Mouse (Mus musculus): ENCODE results near the gene Sept3. TPM values are rescaled to one million over a fixed set of nuclear protein-coding genes. Genes with fewer than 3 reads are reported as not detected.

The Sept3 gene
- polyA plus RNA-seq (2015; fragmentation: Nextera tagmentation; extraction: Ambion mirVana) = 321 and 348 TPM in 2 replicates

DNA sequence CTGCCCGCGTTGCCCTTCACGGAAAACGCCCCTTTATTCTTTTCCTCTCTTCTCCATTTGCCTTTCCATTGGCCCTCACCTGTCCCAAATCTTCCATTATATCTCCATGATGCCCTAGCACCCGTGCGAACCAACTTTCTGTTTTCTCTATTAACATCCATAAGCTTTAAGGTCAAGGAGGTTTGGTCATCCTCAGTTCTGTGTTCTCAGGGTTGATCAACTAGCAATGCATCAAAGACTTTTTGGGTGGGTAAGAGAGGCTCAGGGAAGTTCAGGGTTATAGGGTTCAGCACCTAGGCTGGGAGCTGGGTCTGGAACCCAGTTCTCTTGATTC, at the start of gene Sept3:
Gene Sept3 (plus strand): TSS at position 301 of the 334 bp plus-strand sequence.
- no peaks in the 10 kb centered on the region for H3K9me3 ChIP-seq (ENCODE audit: control insufficient read depth, low read length)
- 26% methylated on average over 6 of the region's 6 CpGs for WGBS
- ATAC-seq = no peak
- H3K36me3 ChIP-seq (ENCODE audit: control insufficient read depth, insufficient read depth, low read length) = peaks cover 6% of the 10 kb centered on the region
- H3K4me3 ChIP-seq (ENCODE audit: low read length) = peak within 1 kb of the TSS; percentile 84
- H3K4me2 ChIP-seq (ENCODE audit: low read length) = peak within 1 kb of the TSS; percentile 67
- H3K27me3 ChIP-seq (replicated peaks; ENCODE audit: control insufficient read depth, insufficient read depth, low read length) = no peaks in the 10 kb centered on the region
- H3K4me1 ChIP-seq (ENCODE audit: control insufficient read depth, insufficient read depth, low read depth, low read length) = peaks cover 31% of the 10 kb centered on the region
- H3K27ac ChIP-seq (ENCODE audit: low read depth, low read length) = peak within 1 kb of the TSS; percentile 96
- H3K9ac ChIP-seq (ENCODE audit: low read depth, low read length) = peak within 1 kb of the TSS; percentile 92

DNA sequence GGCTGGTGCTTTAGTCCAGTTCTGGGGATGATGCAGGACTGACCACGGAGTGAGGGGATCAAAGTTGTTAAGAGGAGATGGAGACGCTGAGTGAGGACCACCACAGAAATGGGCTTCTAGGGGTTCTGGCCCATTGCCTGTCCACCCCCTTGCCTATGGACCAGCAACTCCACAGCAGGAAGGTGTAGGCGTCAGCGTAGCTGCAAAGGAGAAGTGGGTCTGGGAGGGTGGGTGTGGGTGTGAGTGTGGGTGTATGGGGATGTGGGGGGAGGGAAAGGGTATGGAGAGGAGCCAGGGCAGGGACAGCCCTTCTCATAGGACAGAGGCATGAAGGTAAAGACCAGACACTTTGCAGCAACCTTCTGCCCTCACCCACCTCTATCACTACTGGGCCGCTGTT, 48.9 kb upstream of the Sept3 start:
- 86% methylated on average over 5 of the region's 5 CpGs for WGBS
- Histone ChIP-seq H3K9me3 (ENCODE audit: control insufficient read depth, low read length) (no peaks in the 10 kb centered on the region), H3K4me2 (ENCODE audit: low read length) (no peak overlapping the region), H3K4me1 (ENCODE audit: control insufficient read depth, insufficient read depth, low read depth, low read length) (peaks cover 9% of the 10 kb centered on the region), H3K4me3 (ENCODE audit: low read length) (no peak overlapping the region), H3K9ac (ENCODE audit: low read depth, low read length) (no peak overlapping the region), H3K36me3 (ENCODE audit: control insufficient read depth, insufficient read depth, low read length) (no peaks in the 10 kb centered on the region), H3K27me3 (replicated peaks; ENCODE audit: control insufficient read depth, insufficient read depth, low read length) (peaks cover 11% of the 10 kb centered on the region), H3K27ac (ENCODE audit: low read depth, low read length) (no peak overlapping the region)
- ATAC-seq = no peak

DNA sequence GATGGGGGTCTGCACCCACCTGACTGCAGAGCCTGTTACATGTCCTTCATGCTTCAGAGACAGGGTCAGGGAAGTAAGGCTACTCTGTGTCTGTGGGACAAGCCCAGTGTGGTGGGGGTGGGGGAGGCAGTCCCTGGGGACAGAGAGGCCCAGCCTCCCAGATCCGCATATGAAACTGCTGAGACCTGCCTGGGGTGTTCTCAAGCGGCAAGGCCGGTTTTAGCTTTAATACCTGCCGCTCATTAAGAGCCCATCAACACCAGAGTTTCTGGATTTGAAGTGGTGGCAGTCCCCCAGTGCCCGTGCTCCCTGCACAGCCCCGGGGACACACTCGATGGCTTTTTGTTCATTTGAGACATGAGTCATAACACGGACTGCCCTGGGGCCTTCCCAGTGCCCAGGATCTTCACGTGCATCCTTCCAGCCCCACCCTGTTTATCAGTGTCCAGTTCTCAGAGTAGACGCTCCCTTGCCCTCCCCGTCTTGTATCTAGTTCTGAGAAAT, 45.1 kb upstream of the Sept3 start:
- 37% methylated on average over 11 of the region's 11 CpGs for WGBS
- Histone ChIP-seq H3K9ac (ENCODE audit: low read depth, low read length) (no peak overlapping the region; the same call in none of the 2 replicates), H3K27me3 (replicated peaks; ENCODE audit: control insufficient read depth, insufficient read depth, low read length) (peaks cover 3% of the 10 kb centered on the region), H3K27ac (ENCODE audit: low read depth, low read length) (no peak overlapping the region), H3K9me3 (ENCODE audit: control insufficient read depth, low read length) (no peaks in the 10 kb centered on the region), H3K4me1 (ENCODE audit: control insufficient read depth, insufficient read depth, low read depth, low read length) (peaks cover 8% of the 10 kb centered on the region), H3K36me3 (ENCODE audit: control insufficient read depth, insufficient read depth, low read length) (no peaks in the 10 kb centered on the region), H3K4me2 (ENCODE audit: low read length) (no peak overlapping the region), H3K4me3 (ENCODE audit: low read length) (no peak overlapping the region)
- no peak for ATAC-seq

DNA sequence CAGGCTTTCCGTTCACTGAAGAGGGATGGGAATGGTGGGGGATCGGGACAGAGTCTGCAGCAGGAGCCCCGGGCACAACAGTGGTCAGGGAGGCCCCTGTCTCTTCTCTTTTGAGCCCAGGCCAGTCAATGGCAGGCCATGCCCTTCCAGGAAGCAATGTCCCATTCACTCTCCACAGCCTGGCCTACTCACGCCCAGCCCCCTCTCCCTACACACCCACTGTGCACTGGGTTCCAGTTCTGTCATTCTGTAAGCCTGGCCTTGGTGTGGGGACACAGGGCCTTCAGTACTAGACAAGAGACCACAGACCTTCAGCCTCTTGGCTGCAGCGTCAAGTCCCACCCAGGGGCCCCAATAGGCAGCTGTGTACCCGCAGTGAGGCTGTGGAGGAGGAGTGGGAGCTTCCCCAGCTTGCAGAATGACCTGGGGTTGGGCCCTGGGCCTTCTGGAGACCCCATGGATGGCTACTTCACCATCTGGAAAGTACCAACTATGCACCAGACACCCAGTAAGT, 44.5 kb upstream of the Sept3 start:
- Histone ChIP-seq H3K27me3 (replicated peaks; ENCODE audit: control insufficient read depth, insufficient read depth, low read length) (peaks cover 3% of the 10 kb centered on the region; the same call in 1 of the 2 replicates), H3K36me3 (ENCODE audit: control insufficient read depth, insufficient read depth, low read length) (no peaks in the 10 kb centered on the region), H3K27ac (ENCODE audit: low read depth, low read length) (no peak overlapping the region), H3K9me3 (ENCODE audit: control insufficient read depth, low read length) (no peaks in the 10 kb centered on the region), H3K9ac (ENCODE audit: low read depth, low read length) (no peak overlapping the region), H3K4me3 (ENCODE audit: low read length) (no peak overlapping the region), H3K4me2 (ENCODE audit: low read length) (no peak overlapping the region), H3K4me1 (ENCODE audit: control insufficient read depth, insufficient read depth, low read depth, low read length) (peaks cover 8% of the 10 kb centered on the region)
- ATAC-seq = no peak
- WGBS = 66% methylated on average over 6 of the region's 6 CpGs

DNA sequence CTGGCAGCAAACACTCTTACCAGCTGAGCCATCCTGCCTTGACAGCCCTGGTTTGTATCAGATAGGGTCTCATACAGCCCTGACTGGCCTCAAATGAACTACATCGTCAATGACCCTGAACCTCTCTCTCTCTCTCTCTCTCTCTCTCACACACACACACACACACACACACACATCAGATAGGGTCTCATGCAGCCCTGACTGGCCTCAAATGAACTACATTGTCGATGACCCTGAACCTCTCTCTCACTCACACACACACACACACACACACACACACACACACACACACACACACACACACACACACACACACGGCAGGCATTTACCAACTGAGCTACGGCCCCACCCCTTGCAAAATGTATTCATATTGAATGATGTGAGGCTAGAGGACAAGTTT, 43.6 kb upstream of the Sept3 start:
- H3K4me1 ChIP-seq (ENCODE audit: control insufficient read depth, insufficient read depth, low read depth, low read length) = peaks cover 8% of the 10 kb centered on the region
- no peak overlapping the region for H3K9ac ChIP-seq (ENCODE audit: low read depth, low read length)
- no peak for ATAC-seq
- H3K9me3 ChIP-seq (ENCODE audit: control insufficient read depth, low read length) = no peaks in the 10 kb centered on the region
- H3K36me3 ChIP-seq (ENCODE audit: control insufficient read depth, insufficient read depth, low read length) = no peaks in the 10 kb centered on the region
- no peak overlapping the region for H3K4me3 ChIP-seq (ENCODE audit: low read length)
- 84% methylated on average over 4 of the region's 4 CpGs for WGBS
- no peak overlapping the region for H3K27ac ChIP-seq (ENCODE audit: low read depth, low read length)
- H3K27me3 ChIP-seq (replicated peaks; ENCODE audit: control insufficient read depth, insufficient read depth, low read length) = no peaks in the 10 kb centered on the region; the same call in 1 of the 2 replicates
- H3K4me2 ChIP-seq (ENCODE audit: low read length) = no peak overlapping the region

DNA sequence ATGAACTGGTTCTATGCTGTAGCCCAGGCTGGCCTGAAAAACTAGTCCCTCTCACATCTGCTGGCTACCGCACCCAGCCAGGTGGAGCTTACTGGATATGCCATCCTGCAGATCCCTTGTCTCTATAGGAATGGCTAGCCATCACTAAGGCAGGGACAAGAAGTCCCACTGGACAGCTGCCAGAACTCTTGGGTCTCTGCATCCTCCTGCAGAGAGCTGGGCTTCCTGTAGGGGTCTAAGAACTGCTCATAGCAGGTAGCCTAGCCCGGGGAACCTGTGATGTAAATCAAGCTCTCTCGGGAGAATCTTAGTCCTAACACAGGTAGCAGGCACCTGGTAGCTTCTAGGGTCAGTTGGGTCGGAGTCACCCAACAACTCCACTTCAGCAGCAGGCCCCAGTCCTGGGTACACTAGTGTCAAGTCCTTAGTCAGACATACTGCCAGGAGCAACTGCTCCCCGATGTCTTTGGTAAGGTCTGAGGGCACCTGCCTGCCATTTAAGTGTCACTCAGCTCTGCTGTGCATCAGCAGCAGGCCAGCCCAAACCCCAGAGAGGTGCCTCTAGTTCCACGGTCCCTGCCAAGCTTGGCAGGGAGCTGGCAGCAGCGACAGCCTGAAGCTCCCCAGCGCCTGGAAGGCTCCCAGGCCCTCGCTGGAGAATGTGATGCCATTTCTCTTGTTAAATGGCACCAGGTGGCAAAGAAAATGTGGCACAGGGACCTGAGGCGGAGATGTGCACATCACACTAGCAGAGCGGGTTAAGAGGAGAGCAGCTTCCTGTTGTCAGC, 42.9 kb upstream of the Sept3 start:
- no peaks in the 10 kb centered on the region for H3K36me3 ChIP-seq (ENCODE audit: control insufficient read depth, insufficient read depth, low read length)
- ATAC-seq = no peak
- 50% methylated on average over 11 of the region's 11 CpGs for WGBS

DNA sequence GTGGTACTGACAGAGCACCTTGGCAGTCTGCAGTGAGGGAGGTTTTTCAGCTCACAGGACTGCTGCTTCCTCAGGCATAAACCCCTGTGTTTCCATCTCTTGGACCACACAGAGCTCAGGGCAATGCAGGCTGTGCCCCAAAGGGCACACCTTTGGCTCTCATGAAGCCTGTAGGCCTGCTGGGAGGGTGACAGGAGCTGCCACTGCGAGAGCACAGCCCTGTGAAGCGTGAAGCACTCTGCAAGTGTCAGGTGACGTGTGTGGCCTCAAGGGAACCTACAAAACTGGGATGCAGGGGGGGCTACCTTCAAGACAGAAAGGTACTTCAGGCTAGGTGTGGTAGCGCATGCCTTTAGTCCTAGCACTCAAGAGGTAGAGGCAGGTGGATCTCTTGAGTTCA, 42.0 kb upstream of the Sept3 start:
- Histone ChIP-seq H3K27ac (ENCODE audit: low read depth, low read length) (no peak overlapping the region), H3K4me1 (ENCODE audit: control insufficient read depth, insufficient read depth, low read depth, low read length) (peaks cover 8% of the 10 kb centered on the region), H3K9me3 (ENCODE audit: control insufficient read depth, low read length) (no peaks in the 10 kb centered on the region), H3K9ac (ENCODE audit: low read depth, low read length) (no peak overlapping the region), H3K36me3 (ENCODE audit: control insufficient read depth, insufficient read depth, low read length) (no peaks in the 10 kb centered on the region), H3K4me2 (ENCODE audit: low read length) (no peak overlapping the region), H3K4me3 (ENCODE audit: low read length) (no peak overlapping the region), H3K27me3 (replicated peaks; ENCODE audit: control insufficient read depth, insufficient read depth, low read length) (no peaks in the 10 kb centered on the region; the same call in 1 of the 2 replicates)
- WGBS = 66% methylated on average over 4 of the region's 4 CpGs
- ATAC-seq = no peak

More for the DNA sequence above, 42.9 kb upstream of the Sept3 start:
- Histone ChIP-seq H3K4me1 (ENCODE audit: control insufficient read depth, insufficient read depth, low read depth, low read length) (peaks cover 8% of the 10 kb centered on the region), H3K4me2 (ENCODE audit: low read length) (no peak overlapping the region), H3K9me3 (ENCODE audit: control insufficient read depth, low read length) (no peaks in the 10 kb centered on the region), H3K9ac (ENCODE audit: low read depth, low read length) (no peak overlapping the region), H3K27me3 (replicated peaks; ENCODE audit: control insufficient read depth, insufficient read depth, low read length) (no peaks in the 10 kb centered on the region; the same call in 1 of the 2 replicates), H3K4me3 (ENCODE audit: low read length) (no peak overlapping the region), H3K27ac (ENCODE audit: low read depth, low read length) (no peak overlapping the region)

DNA sequence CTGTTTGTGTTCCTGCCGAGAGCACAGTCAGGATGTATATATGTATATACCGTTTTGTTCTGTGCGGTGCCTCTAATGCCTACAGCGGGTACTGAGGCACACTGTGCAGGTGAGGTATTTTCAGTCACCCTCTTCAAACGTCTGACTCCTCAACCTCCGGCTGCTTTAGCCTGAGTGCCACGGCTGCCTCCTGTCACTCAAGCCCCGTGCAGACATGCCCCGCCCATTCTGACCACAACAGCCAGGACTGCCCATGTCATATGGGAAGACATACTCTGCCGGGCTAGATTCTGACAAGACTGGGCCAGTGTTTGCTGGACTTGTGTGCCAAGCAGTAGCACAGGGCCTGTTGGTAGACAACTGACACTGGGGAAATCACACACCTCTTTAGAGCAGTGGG, 39.0 kb upstream of the Sept3 start:
- Histone ChIP-seq H3K4me1 (ENCODE audit: control insufficient read depth, insufficient read depth, low read depth, low read length) (peaks cover 8% of the 10 kb centered on the region), H3K4me3 (ENCODE audit: low read length) (no peak overlapping the region), H3K27me3 (replicated peaks; ENCODE audit: control insufficient read depth, insufficient read depth, low read length) (no peaks in the 10 kb centered on the region), H3K36me3 (ENCODE audit: control insufficient read depth, insufficient read depth, low read length) (no peaks in the 10 kb centered on the region), H3K27ac (ENCODE audit: low read depth, low read length) (no peak overlapping the region), H3K9ac (ENCODE audit: low read depth, low read length) (no peak overlapping the region), H3K4me2 (ENCODE audit: low read length) (no peak overlapping the region), H3K9me3 (ENCODE audit: control insufficient read depth, low read length) (no peaks in the 10 kb centered on the region)
- WGBS = 78% methylated on average over 10 of the region's 10 CpGs
- no peak for ATAC-seq

DNA sequence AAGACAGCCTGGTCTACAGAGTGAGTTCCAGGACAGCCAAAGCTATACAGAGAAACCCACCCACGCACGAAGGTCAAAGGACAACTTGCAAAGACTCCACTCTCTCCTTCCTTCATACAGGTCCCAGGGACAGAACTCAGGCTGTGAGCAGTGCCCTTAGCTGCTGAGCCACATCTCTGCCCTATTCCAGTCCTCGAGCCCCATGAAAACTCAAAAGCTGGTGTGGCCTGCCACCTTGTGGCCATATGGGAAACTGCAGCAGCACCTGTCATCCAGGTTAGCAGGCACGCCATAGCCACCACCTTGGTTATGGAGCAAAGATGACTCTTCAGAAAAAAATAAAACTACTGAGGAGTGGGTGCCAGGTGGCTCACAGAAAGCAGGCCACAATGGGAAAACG, 38.1 kb upstream of the Sept3 start:
- Histone ChIP-seq H3K27me3 (replicated peaks; ENCODE audit: control insufficient read depth, insufficient read depth, low read length) (no peaks in the 10 kb centered on the region), H3K4me3 (ENCODE audit: low read length) (no peak overlapping the region), H3K9me3 (ENCODE audit: control insufficient read depth, low read length) (no peaks in the 10 kb centered on the region), H3K4me2 (ENCODE audit: low read length) (no peak overlapping the region), H3K27ac (ENCODE audit: low read depth, low read length) (no peak overlapping the region), H3K9ac (ENCODE audit: low read depth, low read length) (no peak overlapping the region), H3K4me1 (ENCODE audit: control insufficient read depth, insufficient read depth, low read depth, low read length) (peaks cover 7% of the 10 kb centered on the region), H3K36me3 (ENCODE audit: control insufficient read depth, insufficient read depth, low read length) (no peaks in the 10 kb centered on the region)
- WGBS = 21% methylated on average over 5 of the region's 5 CpGs
- peak; percentile 81 for ATAC-seq

Data from hindbrain, embryonic 16.5 days (tissue).